Mouse (Mus musculus) spleen, adult 10 weeks (tissue): ENCODE measurements around the gene Dll3. TPM values are rescaled to one million over a fixed set of nuclear protein-coding genes. Genes with fewer than 3 reads are reported as not detected.

ENCODE experiments used
- polyA plus RNA-seq: library from polyadenylated mRNA; stranded (reverse); fragments of 350-450 nt; fragmentation: Illumina TruSeq; extraction: RNeasy Lipid Tissue Mini Kit (QIAGEN cat#74804); gene quantifications from one replicate; pipeline ENCODE4 v1.2.3, GENCODE M21; 2015; ENCODE audit warnings: low replicate concordance; ENCODE audit not compliant: insufficient read depth

Gene Dll3
- polyA plus RNA-seq: not detected

DNA sequence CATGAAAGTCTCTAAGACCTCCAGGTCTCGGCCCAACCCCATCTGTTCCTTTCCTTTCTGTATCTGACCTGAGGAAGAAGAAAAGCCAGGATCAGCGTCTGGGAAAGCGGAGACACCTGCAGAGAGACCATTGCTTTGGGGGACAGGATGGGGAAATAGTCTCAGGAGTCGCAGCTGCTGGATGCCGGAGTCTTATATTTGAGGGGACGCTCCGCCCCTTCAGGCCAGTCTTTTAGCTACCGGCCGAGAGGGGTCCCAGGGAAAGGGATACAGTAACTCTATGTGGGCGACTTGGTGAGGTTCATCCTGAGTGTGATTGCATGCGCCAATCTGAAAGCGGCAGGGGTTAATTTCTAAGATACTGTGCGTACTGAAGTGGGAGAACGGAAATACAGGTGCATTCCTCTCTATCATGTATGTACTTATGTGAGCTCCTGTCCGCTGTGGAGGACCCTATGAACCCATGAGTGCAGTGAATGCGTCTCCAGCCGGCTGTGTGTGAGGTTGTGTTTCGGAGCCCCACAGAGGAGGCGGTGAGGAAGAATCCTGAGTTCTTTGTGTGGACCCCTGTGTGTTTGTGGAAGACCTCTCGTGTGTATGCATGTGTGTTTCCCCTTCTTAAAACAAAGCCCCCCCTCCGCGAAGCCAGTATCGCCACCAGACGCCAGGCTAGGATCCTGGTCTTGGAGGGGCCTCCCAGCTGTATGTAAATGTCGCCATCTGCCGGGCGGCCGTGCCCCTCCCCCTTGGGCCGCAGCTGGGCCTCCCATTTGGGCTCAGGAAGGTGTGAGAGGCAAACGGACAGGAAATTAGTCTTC is at the start of gene Dll3:
Gene Dll3 (minus strand): TSS at position 623 of the 818 bp plus-strand sequence.

DNA sequence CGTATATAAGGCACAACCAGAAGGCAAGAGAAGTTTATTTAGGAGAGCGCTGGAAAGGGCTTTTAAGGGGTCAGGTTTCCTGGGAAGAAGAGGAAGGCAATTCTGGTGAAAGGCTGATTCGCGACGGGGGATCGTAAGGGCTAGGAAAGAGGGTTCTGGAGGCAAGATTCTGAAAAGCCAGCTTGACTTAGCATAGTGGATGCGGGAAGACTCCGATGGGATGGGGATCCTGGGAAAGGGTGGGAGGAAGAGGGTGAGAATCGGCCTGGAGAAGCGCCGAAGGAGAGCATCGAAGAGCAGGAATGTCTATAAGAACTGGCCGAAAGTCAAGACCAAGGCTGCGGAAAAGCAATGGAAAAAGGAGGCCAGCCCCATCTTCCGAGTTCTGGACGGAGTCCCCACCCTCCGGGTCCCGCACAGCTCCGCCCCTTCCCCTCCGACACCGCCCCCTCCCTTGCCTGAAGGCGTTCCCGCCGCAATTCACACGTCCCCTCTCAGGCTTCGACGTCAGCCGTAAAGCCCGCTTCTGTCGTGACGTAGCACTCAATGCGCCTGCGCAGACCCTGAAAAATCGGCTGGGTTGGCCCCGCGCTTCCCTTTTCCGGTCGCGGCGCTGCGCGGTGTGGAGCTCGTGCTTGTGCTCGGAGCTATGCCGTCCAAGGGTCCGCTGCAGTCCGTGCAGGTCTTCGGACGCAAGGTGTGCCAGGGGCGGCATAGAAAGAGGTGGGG is 48.3 kb upstream of the Dll3 start, which contains the start of gene Rps16:
Gene Rps16 (plus strand): TSS at position 498 of the 729 bp plus-strand sequence.

DNA sequence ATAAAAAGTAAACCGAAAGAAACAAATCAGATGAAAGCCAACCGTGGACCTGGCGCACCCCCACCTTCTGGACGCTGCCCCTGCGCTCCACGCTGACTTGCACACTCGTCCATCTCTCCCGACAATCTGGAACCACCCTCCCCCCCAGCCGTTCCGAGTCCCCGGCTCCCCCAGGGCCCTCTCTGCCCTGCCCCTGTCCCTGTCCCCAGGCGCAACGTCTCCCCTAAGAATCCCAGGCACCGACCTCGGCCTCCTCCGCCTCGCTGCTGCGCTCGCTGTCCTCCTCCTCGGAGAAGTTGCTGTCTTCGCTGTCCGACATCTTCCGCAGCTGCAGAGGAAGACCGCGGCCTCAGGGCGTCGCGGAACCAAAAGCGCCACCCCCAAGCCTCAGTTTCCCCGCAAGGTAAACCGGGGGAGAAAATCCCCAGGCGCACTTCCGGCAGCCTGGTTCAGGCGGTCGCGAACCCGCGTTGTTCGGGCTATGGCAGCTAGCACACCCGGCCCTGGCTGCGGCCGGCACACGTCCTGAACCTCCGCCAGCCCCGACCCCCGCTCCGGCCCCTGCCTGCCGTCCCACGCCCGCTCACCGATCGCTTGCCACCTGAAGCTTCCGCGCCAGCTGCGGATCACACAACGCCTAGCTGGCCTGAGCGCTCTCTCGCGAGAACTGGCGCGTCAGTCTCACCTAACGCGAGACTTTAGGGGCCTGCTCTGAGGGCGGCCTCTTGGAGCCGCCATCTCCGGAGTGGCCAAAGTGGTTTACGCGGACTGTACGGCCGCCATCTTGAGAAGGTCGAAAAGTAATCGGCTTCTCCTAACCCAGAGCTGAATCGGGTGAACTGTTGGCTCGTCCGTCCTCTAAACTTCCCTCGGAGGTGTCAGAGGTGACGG is 36.3 kb upstream of the Dll3 start, which contains the start of gene Supt5:
Gene Supt5 (minus strand): TSS at position 639 of the 891 bp plus-strand sequence.

DNA sequence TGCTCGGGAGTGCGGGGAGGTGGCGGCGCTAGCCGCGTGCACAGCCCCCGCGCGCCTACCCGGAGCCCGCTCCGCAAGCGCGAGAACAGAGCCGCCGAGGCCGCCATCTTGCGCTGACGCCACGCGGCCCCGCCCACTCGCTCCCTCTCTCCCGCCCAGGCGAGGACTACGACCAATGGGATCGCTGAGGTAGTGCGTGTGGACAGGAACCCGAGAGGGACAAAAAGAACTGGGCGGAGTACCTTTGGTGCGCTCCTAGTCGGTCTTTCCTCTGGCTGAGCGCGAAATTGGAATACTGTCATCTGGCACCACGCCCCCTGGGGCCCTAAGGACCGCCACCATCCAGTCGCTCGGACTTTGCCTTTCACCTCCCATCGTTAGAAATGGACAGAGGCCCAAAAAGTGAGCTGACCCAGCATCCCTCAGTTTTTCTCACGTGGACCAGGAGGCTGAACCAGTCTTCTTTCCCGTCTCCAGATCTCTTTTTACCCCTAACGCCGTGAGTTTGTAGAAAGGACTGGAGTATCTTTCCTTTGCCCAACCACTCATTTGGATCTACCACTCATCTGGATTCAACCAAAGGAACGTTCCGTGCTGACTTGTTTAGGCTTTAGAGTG is 10.0 kb upstream of the Dll3 start, which contains the start of gene Timm50:
Gene Timm50 (minus strand): TSS at position 147 of the 618 bp plus-strand sequence.

DNA sequence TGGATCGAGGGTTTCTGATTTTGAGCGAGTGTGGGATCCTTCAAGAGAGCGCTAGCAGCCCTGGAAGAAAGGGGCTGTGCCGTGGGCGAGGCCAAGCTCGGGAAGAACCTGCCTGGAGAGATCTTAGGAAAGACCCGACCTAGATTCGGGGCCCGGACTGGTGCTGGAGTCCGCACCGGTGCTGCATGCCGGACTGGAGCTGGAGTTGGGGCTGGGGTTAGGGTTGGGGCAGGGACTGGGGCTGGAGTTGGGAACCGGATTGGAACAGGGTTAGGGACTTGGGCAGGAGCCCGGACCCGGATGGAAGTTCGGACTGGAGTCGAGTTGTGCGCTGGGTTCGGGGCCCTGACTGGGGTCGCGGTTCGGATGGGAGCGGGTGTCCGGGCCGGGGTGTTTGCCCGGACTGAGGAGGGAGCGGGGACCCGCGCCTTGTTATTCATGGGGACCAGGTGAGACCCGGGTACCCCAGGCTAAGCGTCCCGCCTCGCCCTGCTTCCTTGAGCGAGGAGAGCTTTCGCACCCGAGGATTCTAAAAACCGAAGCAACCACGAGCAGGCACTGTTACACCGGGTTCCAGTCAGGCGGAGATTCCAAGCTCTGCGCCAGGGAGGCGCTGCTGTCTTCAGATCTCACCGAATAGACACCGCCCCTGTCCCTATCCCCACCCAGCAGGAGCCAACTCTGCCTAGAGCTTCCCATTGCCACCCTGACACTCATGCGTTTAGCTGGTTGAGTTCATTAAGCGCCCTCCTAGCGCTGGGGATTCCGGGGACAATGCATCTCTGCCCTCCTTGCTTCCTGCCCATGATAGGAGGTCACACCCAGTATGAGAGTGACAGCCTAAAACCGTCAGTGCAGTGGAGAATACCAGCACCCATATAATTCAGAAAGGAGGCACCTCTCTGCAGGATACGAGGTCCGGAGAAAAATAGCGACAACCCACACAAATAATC is 11.1 kb downstream of the Dll3 start, which contains the start of gene Selenov:
Gene Selenov (minus strand): TSS at position 549 of the 953 bp plus-strand sequence.

DNA sequence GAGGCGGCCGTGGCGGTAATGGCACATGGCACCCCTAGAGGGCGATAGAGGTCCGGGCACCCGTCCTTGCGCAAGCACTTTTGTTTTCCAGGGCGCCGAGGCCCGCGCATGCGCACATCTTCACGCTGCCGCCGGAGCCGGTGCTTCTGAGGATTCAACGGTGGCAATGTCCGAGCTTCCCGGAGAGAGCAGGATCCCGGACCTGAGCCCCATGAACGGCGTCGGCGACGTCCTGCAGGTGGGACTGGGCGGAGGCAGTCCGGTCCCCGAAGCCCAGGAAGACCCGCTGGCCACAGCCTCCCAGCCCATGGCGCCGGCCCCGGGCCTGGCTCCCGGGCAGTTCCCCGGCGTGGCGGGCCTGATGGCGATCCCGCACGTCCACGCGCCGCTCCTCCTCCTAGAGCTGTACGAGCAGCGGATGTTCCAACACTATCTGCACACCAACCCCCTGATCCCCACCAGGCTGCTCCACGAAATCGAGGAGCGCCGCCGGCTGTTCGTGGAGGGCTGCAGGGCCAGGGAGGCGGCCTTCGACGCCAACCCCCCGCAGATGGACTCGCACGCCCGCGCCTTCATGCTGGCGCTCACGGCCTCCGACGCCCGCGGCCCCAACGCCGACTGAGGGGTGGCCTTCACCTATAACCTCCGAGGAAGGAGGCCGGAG is 24.3 kb downstream of the Dll3 start, which contains the start of gene Eid2b:
Gene Eid2b (plus strand): TSS at position 125 of the 664 bp plus-strand sequence.

DNA sequence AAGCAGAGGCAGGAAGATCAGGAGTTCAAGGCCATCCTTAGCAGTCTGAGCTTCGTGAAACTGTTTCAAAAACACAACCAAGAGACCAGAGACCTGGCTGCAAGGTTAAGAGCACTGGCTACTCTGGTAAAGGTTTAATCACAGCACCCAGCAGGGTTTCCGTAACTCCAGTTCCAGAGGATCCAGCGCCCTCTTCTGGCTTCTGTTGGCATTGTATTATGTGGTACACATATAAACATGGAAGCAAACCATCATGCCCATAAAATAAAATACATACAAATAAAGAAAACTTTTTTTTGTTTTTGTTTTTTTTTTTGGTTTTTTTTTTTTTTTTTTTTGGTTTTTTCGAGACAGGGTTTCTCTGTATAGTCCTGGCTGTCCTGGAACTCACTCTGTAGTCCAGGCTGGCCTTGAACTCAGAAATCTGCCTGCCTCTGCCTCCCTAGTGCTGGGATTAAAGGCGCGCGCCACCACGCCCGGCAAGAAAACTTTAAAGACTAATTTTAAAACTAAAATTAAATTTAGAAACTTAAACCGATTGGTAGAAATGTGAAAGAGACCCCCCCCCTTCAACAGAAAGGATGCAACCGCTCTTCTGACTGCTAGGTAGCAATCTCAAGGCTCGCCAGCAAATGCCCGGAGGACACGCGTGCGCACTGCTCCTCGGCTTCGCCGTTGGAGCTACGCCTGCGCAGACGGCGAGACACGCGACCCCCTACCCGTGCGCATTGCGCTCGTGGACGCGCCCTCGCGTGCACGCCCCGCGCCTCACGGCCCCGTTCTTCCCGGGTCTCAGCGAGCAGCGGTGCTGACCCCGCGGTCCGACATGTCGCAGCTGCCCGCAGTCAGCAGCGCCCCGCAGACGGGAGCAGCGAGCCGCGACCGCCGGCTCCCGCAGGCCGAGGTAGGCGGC is 34.7 kb downstream of the Dll3 start, which contains the start of gene Eid2:
Gene Eid2 (plus strand): TSS at position 753 of the 913 bp plus-strand sequence.

Other genes starting within 250 kb of the Dll3 start
- 0.21 TPM for gene Fcgbp, start 231.0 kb downstream of the Dll3 start, polyA plus RNA-seq
- not detected for gene 9530053A07Rik, start 172.8 kb downstream of the Dll3 start, polyA plus RNA-seq
- 101 TPM for gene Fbl, start 132.5 kb downstream of the Dll3 start, polyA plus RNA-seq
- 2.8 TPM for gene Dyrk1b, start 122.8 kb downstream of the Dll3 start, polyA plus RNA-seq
- 4.0 TPM for gene Eid2, start 34.4 kb downstream of the Dll3 start, polyA plus RNA-seq
- gene Eid2b, start 24.5 kb downstream of the Dll3 start, polyA plus RNA-seq: 6.2 TPM
- gene Selenov, start 11.1 kb downstream of the Dll3 start, polyA plus RNA-seq: not detected
- 17.4 TPM for gene Timm50, start 9.8 kb upstream of the Dll3 start, polyA plus RNA-seq
- gene Supt5, start 36.5 kb upstream of the Dll3 start, polyA plus RNA-seq: 76.8 TPM
- 2,610 TPM for gene Rps16, start 48.4 kb upstream of the Dll3 start, polyA plus RNA-seq
- 62.1 TPM for gene Plekhg2, start 70.4 kb upstream of the Dll3 start, polyA plus RNA-seq
- gene Zfp36, start 78.0 kb upstream of the Dll3 start, polyA plus RNA-seq: 93.6 TPM
- 6.7 TPM for gene Med29, start 90.5 kb upstream of the Dll3 start, polyA plus RNA-seq
- 170 TPM for gene Paf1, start 90.7 kb upstream of the Dll3 start, polyA plus RNA-seq
- 376 TPM for gene Gmfg, start 135.2 kb upstream of the Dll3 start, polyA plus RNA-seq
- gene Lrfn1, start 149.7 kb upstream of the Dll3 start, polyA plus RNA-seq: 0.29 TPM
- gene Ifnl2, start 208.2 kb upstream of the Dll3 start, polyA plus RNA-seq: not detected
- not detected for gene Ifnl3, start 220.6 kb upstream of the Dll3 start, polyA plus RNA-seq
- 0.75 TPM for gene Sycn, start 238.6 kb upstream of the Dll3 start, polyA plus RNA-seq
- gene Nccrp1, start 245.0 kb upstream of the Dll3 start, polyA plus RNA-seq: 0.25 TPM